Mouse (Mus musculus) MEL (cell line): ENCODE data around the gene Tmem248. TPM values are rescaled to one million over a fixed set of nuclear protein-coding genes. Genes with fewer than 3 reads are reported as not detected.
A peak's percentile ranks its signal among the peaks of the same experiment; 100 is the strongest.

Experiments
- DNase-seq: peaks from one replicate; pipeline ENCODE4 v3.0.0; 2011; ENCODE audit warnings: low read depth, low spot score
- H3K27ac ChIP-seq: 2 replicates; pipeline ENCODE4 v1.5.1; 2012; ENCODE audit warnings: low read depth, mild to moderate bottlenecking, control low read depth, low read length, moderate library complexity; ENCODE audit not compliant: control insufficient read depth
- H3K27me3 ChIP-seq, 2 experiments: fragments of 150-350 bp in 1 of 2; sonication (generic) in 1 of 2; 2 replicates each; pipeline ENCODE4 v1.6.1; 2012; ENCODE audit warnings: low read length in 2 of 2, mild to moderate bottlenecking in 2 of 2, improper control_type of control experiment in 1 of 2, moderate library complexity in 1 of 2; ENCODE audit not compliant: insufficient read depth in 2 of 2, control insufficient read depth in 1 of 2
- H3K36me3 ChIP-seq, 2 experiments: 2 replicates each; pipeline ENCODE4 v1.6.1; 2012 to 2014; ENCODE audit warnings: low read length in 2 of 2, improper control_type of control experiment in 1 of 2, inconsistent platforms in 1 of 2, mild to moderate bottlenecking in 1 of 2; ENCODE audit not compliant: insufficient read depth in 2 of 2, control insufficient read depth in 1 of 2
- H3K4me1 ChIP-seq, 2 experiments: fragments of 150-350 bp in 1 of 2; sonication (generic) in 1 of 2; 2 replicates each; pipeline ENCODE4 v1.6.1; 2012; ENCODE audit warnings: low read length in 2 of 2, improper control_type of control experiment in 1 of 2, mild to moderate bottlenecking in 1 of 2; ENCODE audit not compliant: insufficient read depth in 2 of 2, control insufficient read depth in 1 of 2
- H3K4me3 ChIP-seq, 2 experiments: fragments of 150-350 bp in 1 of 2; sonication (generic) in 1 of 2; 2 replicates each; pipeline ENCODE4 v1.5.1; 2012; ENCODE audit warnings: low read depth in 2 of 2, low read length in 2 of 2, mild to moderate bottlenecking in 2 of 2, moderate library complexity in 2 of 2, control low read depth in 1 of 2, improper control_type of control experiment in 1 of 2; ENCODE audit not compliant: control insufficient read depth in 1 of 2, insufficient read depth in 1 of 2
- H3K79me2 ChIP-seq: 2 replicates; pipeline ENCODE4 v1.6.1; 2012; ENCODE audit warnings: mild to moderate bottlenecking, low read length, moderate library complexity; ENCODE audit not compliant: control insufficient read depth, poor library complexity, insufficient read depth
- H3K9ac ChIP-seq: 2 replicates; pipeline ENCODE4 v1.6.1; 2012; ENCODE audit warnings: low read depth, mild to moderate bottlenecking, control low read depth, low read length, moderate library complexity; ENCODE audit not compliant: control insufficient read depth, poor library complexity, severe bottlenecking
- H3K9me3 ChIP-seq: fragments of 150-350 bp; sonication (generic); replicated peaks from 2 replicates; pipeline ENCODE4 v1.6.1; 2012; ENCODE audit warnings: mild to moderate bottlenecking, low read length, improper control_type of control experiment, moderate library complexity; ENCODE audit not compliant: insufficient read depth
- BHLHE40 ChIP-seq: IDR thresholded peaks from 2 replicates; pipeline ENCODE4 v1.6.1; 2012; ENCODE audit warnings: low read depth, mild to moderate bottlenecking, inconsistent platforms, low read length, improper control_type of control experiment, borderline replicate concordance
- CHD1 ChIP-seq: IDR thresholded peaks from 2 replicates; pipeline ENCODE4 v1.6.1; 2012; ENCODE audit warnings: low read depth, mild to moderate bottlenecking, inconsistent platforms, low read length, improper control_type of control experiment
- E2F4 ChIP-seq: IDR thresholded peaks from 2 replicates; pipeline ENCODE4 v1.6.1; 2011; ENCODE audit warnings: low read depth, low read length, improper control_type of control experiment, borderline replicate concordance
- ELF1 ChIP-seq: IDR thresholded peaks from 2 replicates; pipeline ENCODE4 v1.6.1; 2014; ENCODE audit warnings: low read depth, mild to moderate bottlenecking, inconsistent platforms, low read length, improper control_type of control experiment, moderate library complexity
- EP300 ChIP-seq, 2 experiments: IDR thresholded peaks; 2 replicates each; pipeline ENCODE4 v1.6.1; 2011; ENCODE audit warnings: improper control_type of control experiment in 2 of 2, low read length in 2 of 2, low read depth in 1 of 2, mild to moderate bottlenecking in 1 of 2
- GABPA ChIP-seq: IDR thresholded peaks from 2 replicates; pipeline ENCODE4 v1.6.1; 2012; ENCODE audit warnings: low read depth, mild to moderate bottlenecking, inconsistent platforms, low read length, improper control_type of control experiment, moderate library complexity
- HCFC1 ChIP-seq: IDR thresholded peaks from 2 replicates; pipeline ENCODE4 v1.6.1; 2012; ENCODE audit warnings: low read depth, mild to moderate bottlenecking, inconsistent platforms, low read length, improper control_type of control experiment, moderate library complexity
- JUND ChIP-seq: IDR thresholded peaks from 2 replicates; pipeline ENCODE4 v1.6.1; 2011; ENCODE audit warnings: low read depth, mild to moderate bottlenecking, improper control_type of control experiment, low read length
- MAX ChIP-seq: IDR thresholded peaks from 2 replicates; pipeline ENCODE4 v1.6.1; 2011; ENCODE audit warnings: low read length, improper control_type of control experiment
- MEF2A ChIP-seq: IDR thresholded peaks from 2 replicates; pipeline ENCODE4 v1.6.1; 2014; ENCODE audit warnings: low read depth, mild to moderate bottlenecking, inconsistent platforms, low read length, improper control_type of control experiment; ENCODE audit not compliant: poor library complexity, insufficient replicate concordance, severe bottlenecking; ENCODE audit errors: extremely low read depth
- POLR2A ChIP-seq, 2 experiments: IDR thresholded peaks; 2 replicates each; pipeline ENCODE4 v1.6.1; 2011 to 2012; ENCODE audit warnings: low read length in 2 of 2, mild to moderate bottlenecking in 2 of 2, control low read depth in 1 of 2, improper control_type of control experiment in 1 of 2, low read depth in 1 of 2, moderate library complexity in 1 of 2; ENCODE audit not compliant: control insufficient read depth in 1 of 2, insufficient read depth in 1 of 2, poor library complexity in 1 of 2
- POLR2AphosphoS2 ChIP-seq: IDR thresholded peaks from 2 replicates; pipeline ENCODE4 v1.6.1; 2011; ENCODE audit warnings: low read length, improper control_type of control experiment
- POLR2AphosphoS5 ChIP-seq: IDR thresholded peaks from 2 replicates; pipeline ENCODE4 v1.6.1; 2012; ENCODE audit warnings: low read depth, borderline replicate concordance, mild to moderate bottlenecking, inconsistent platforms, low read length, moderate library complexity, mixed read lengths
- SIN3A ChIP-seq: IDR thresholded peaks from 2 replicates; pipeline ENCODE4 v1.6.1; 2012; ENCODE audit warnings: low read length, improper control_type of control experiment, inconsistent platforms
- SMC3 ChIP-seq: IDR thresholded peaks from 2 replicates; pipeline ENCODE4 v1.6.1; 2011; ENCODE audit warnings: low read depth, low read length, improper control_type of control experiment
- TAL1 ChIP-seq: IDR thresholded peaks from 2 replicates; pipeline ENCODE4 v1.6.1; 2012; ENCODE audit warnings: mild to moderate bottlenecking, inconsistent platforms, low read length, moderate library complexity, mixed read lengths
- TBP ChIP-seq: IDR thresholded peaks from 2 replicates; pipeline ENCODE4 v1.8.0; 2011; ENCODE audit warnings: low read depth, low read length, improper control_type of control experiment
- UBTF ChIP-seq: IDR thresholded peaks from 2 replicates; pipeline ENCODE4 v1.6.1; 2012; ENCODE audit warnings: low read depth, mild to moderate bottlenecking, inconsistent platforms, low read length, improper control_type of control experiment, moderate library complexity, borderline replicate concordance; ENCODE audit not compliant: insufficient read depth
- USF1 ChIP-seq: IDR thresholded peaks from 2 replicates; pipeline ENCODE4 v1.6.1; 2014; ENCODE audit warnings: low read depth, mild to moderate bottlenecking, inconsistent platforms, low read length, improper control_type of control experiment, moderate library complexity
- USF2 ChIP-seq, 2 experiments: IDR thresholded peaks; 2 replicates each; pipeline ENCODE4 v1.6.1; 2011 to 2012; ENCODE audit warnings: improper control_type of control experiment in 2 of 2, low read length in 2 of 2, borderline replicate concordance in 1 of 2, inconsistent platforms in 1 of 2, low read depth in 1 of 2, mild to moderate bottlenecking in 1 of 2; ENCODE audit not compliant: insufficient read depth in 1 of 2
- ZKSCAN1 ChIP-seq: IDR thresholded peaks from 2 replicates; pipeline ENCODE4 v1.6.1; 2012; ENCODE audit warnings: low read depth, mild to moderate bottlenecking, inconsistent platforms, low read length, improper control_type of control experiment, moderate library complexity
- ZNF384 ChIP-seq: IDR thresholded peaks from 2 replicates; pipeline ENCODE4 v1.6.1; 2012; ENCODE audit warnings: low read depth, mild to moderate bottlenecking, inconsistent platforms, low read length, improper control_type of control experiment
- polyA plus RNA-seq, 2 experiments: library from polyadenylated mRNA; stranded (reverse) in 1 of 2; unstranded in 1 of 2; fragments of >175 nt in 1 of 2; fragments of >200 nt in 1 of 2; gene quantifications; 2 replicates each; pipeline versions ENCODE4 v1.2.1 to v1.2.4; 2012; ENCODE audit warnings: low replicate concordance in 2 of 2, low read depth in 1 of 2; ENCODE audit not compliant: insufficient read length in 2 of 2, insufficient read depth in 1 of 2, missing spikeins in 1 of 2
- total RNA-seq: library from RNA; depleted of rRNA; stranded (reverse); fragments of 300-350 nt; gene quantifications from 2 replicates; pipeline ENCODE4 v1.2.3, GENCODE M21; 2012

Gene Tmem248
- total and polyA plus RNA-seq, 3 experiments, result 55.5 to 58.2 TPM; not detected in 1

GRCm38 (mm10) chr5:130171423-130171954, 45.4 kb upstream of the Tmem248 start, which contains the start of gene Rabgef1 (continued):
- TF ChIP-seq ZKSCAN1 (no peak), MAX (no peak), EP300 (IDR thresholded peaks at IDR 0.05; ENCODE audit: low read depth in 1 of 2, low read length in 2 of 2) (no peak), CHD1 (no peak; the same call in 1 of the 2 replicates), ZNF384 (no peak), USF2 (IDR thresholded peaks at IDR 0.05; ENCODE audit: borderline replicate concordance in 1 of 2, insufficient read depth in 1 of 2, low read depth in 1 of 2, low read length in 2 of 2) (no peak)

- no peak; the same call in 1 of the 2 replicates for TF ChIP-seq UBTF
- no peak for TF ChIP-seq JUND
- no peak for TF ChIP-seq POLR2AphosphoS2
- no peak for TF ChIP-seq USF1
- TF ChIP-seq GABPA, result no peak
- 0 out of 2 replicates have a peak, but pooled peaks have one; percentile 26 for TF ChIP-seq TAL1
- no peak for TF ChIP-seq POLR2AphosphoS5
- no peak for TF ChIP-seq HCFC1
- TF ChIP-seq SMC3, result no peak
- TF ChIP-seq, all 39 proteins: peak for 1
- Histone ChIP-seq H3K27ac (peak overlapping the region; percentile 68), H3K4me1 (peaks cover 27 to 47% of the 10 kb centered on the region in 2 experiments), H3K36me3 (peaks cover 0 to 47% of the 10 kb centered on the region in 2 experiments; a peak in 2 of 4 replicates), H3K27me3 (no peaks in the 10 kb centered on the region), H3K9me3 (no peaks in the 10 kb centered on the region), H3K4me3 (peak overlapping the region; percentile 75 to 98), H3K79me2 (peaks cover 50% of the 10 kb centered on the region), H3K9ac (peak overlapping the region; percentile 97)
- peak; percentile 73 for DNase-seq
Measured at GRCm38 (mm10) chr5:130171956-130172601, 44.8 kb upstream of the Tmem248 start.

GRCm38 (mm10) chr5:130173012-130173411, 43.9 kb upstream of the Tmem248 start:
- H3K9ac ChIP-seq, result peak overlapping the region; percentile 97
- no peaks in the 10 kb centered on the region for H3K9me3 ChIP-seq
- H3K27me3 ChIP-seq, result no peaks in the 10 kb centered on the region
- H3K36me3 ChIP-seq, result peaks cover 0 to 47% of the 10 kb centered on the region in 2 experiments; a peak in 2 of 4 replicates
- DNase-seq, result no peak
- peaks cover 56% of the 10 kb centered on the region for H3K79me2 ChIP-seq
- H3K27ac ChIP-seq, result peak overlapping the region; percentile 13
- peaks cover 27 to 47% of the 10 kb centered on the region in 2 experiments for H3K4me1 ChIP-seq
- H3K4me3 ChIP-seq, result peak overlapping the region; percentile 75 to 98
- no peak for TF ChIP-seq POLR2A (IDR thresholded peaks at IDR 0.05; ENCODE audit: control insufficient read depth in 1 of 2, insufficient read depth in 1 of 2, low read depth in 1 of 2, low read length in 2 of 2, poor library complexity in 1 of 2)
- TF ChIP-seq USF1, result no peak
- no peak for TF ChIP-seq USF2 (IDR thresholded peaks at IDR 0.05; ENCODE audit: borderline replicate concordance in 1 of 2, insufficient read depth in 1 of 2, low read depth in 1 of 2, low read length in 2 of 2)
- TF ChIP-seq MEF2A, result no peak
- TF ChIP-seq MAX, result 0 out of 2 replicates have a peak, but pooled peaks have one; percentile 16
- TF ChIP-seq TAL1, result no peak
- no peak for TF ChIP-seq E2F4
- TF ChIP-seq TBP, result no peak
- TF ChIP-seq EP300 (IDR thresholded peaks at IDR 0.05; ENCODE audit: low read depth in 1 of 2, low read length in 2 of 2), result no peak
- TF ChIP-seq BHLHE40, result no peak
- peak; percentile 51 for TF ChIP-seq SIN3A
- TF ChIP-seq ELF1, result no peak
- peak; percentile 85; the same call in 1 of the 2 replicates for TF ChIP-seq CHD1
